In the genomic region with DNA sequence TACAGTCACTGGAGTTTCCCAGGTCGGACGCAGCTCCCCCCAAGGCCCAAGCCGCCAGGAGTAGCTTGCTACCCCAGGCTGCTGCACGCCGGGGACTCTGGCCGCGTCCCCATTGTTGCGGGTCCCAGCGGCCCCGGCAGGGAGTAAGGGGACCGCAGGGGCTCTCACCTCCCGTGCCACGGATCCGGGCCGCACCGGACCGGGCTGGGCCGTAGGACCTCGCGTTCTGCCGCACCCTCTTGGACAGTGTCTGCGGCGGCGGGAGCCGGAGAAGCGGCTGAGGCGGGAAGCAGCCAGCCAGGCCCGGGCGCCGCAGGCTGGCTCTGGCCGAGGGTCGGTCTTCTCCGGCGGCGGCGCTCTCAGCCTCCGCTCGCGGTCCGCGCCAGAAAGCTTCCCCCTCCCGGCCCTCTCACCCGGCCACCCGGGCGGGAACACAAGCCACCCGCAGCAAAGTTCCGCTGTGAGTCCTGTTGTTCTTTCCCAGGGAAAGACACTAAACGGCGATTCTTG, we compare ENCODE assay signal across 8 mouse cellular contexts. TPM values are rescaled to one million over a fixed set of nuclear protein-coding genes. Genes with fewer than 3 reads are reported as not detected.
A peak's percentile ranks its signal among the peaks of the same experiment; 100 is the strongest.
DNase-seq lines count a peak whose midpoint lies in the region; ATAC-seq and TF ChIP-seq lines count a peak whose summit lies in the region.

A gene (minus strand): TSS at position 383 of the 510 bp plus-strand sequence.

- H3K4me2 ChIP-seq in forebrain, embryonic 14.5 days (ENCODE audit: low read length) = peak within 1 kb of the TSS; percentile 80
- peak within 1 kb of the TSS; percentile 86 for H3K4me2 ChIP-seq in liver, embryonic 16.5 days (ENCODE audit: low read depth, low read length)
- H3K4me2 ChIP-seq in neural tube, embryonic 12.5 days (replicated peaks) = peak within 1 kb of the TSS; percentile 82
- peak within 1 kb of the TSS; percentile 75 for H3K4me2 ChIP-seq in stomach, postnatal 0 days (replicated peaks; ENCODE audit: low read depth)

- TF ChIP-seq CTCF in stomach, postnatal 0 days (IDR thresholded peaks at IDR 0.05; ENCODE audit: low read depth) = peak; percentile 38; the same call in 1 of the 2 replicates

- peak within 1 kb of the TSS; percentile 99 for H3K9ac ChIP-seq in forebrain, embryonic 14.5 days (ENCODE audit: low read length)
- H3K9ac ChIP-seq in liver, embryonic 16.5 days (ENCODE audit: low read depth, low read length) = peak within 1 kb of the TSS; percentile 100
- H3K9ac ChIP-seq in neural tube, embryonic 12.5 days = peak within 1 kb of the TSS; percentile 99
- peak within 1 kb of the TSS; percentile 99 for H3K9ac ChIP-seq in stomach, postnatal 0 days (ENCODE audit: low read length)

- peak; percentile 83 for DNase-seq in ES-CJ7 (ENCODE audit: low read depth, low spot score)
- DNase-seq in cerebellum, adult 11 months = peak; percentile 81
- peak; percentile 80 for DNase-seq in forebrain, embryonic 14.5 days (ENCODE audit: low spot score)
- peak; percentile 90 to 94 for DNase-seq in heart, postnatal 10 days
- DNase-seq in large intestine, adult 2 months (ENCODE audit: low read depth, low spot score) = peak; percentile 54
- DNase-seq in stomach, postnatal 0 days (ENCODE audit: low spot score) = peak; percentile 91

- peak; percentile 95 for ATAC-seq in forebrain, embryonic 14.5 days
- peak; percentile 87 for ATAC-seq in liver, embryonic 16.5 days (ENCODE audit: low read depth)
- ATAC-seq in neural tube, embryonic 12.5 days (ENCODE audit: low FRiP score, low read depth) = peak; percentile 88
- peak; percentile 93 for ATAC-seq in stomach, postnatal 0 days (ENCODE audit: low FRiP score, low TSS enrichment)

- peaks cover 7% of the 10 kb centered on the region for H3K4me1 ChIP-seq in forebrain, embryonic 14.5 days (ENCODE audit: control insufficient read depth, insufficient read depth, low read length)
- peaks cover 15% of the 10 kb centered on the region for H3K4me1 ChIP-seq in liver, embryonic 16.5 days (ENCODE audit: control insufficient read depth, low read depth, low read length)
- H3K4me1 ChIP-seq in neural tube, embryonic 12.5 days = peaks cover 8% of the 10 kb centered on the region
- H3K4me1 ChIP-seq in stomach, postnatal 0 days (replicated peaks; ENCODE audit: control insufficient read depth, insufficient read depth) = no peaks in the 10 kb centered on the region

- intact Hi-C loops in heart, postnatal 10 days (cut with DNase I) = loop anchor here (2.0 kb wide), 1 partner anchor 102 kb away; no protein-coding TSS in a partner anchor

- under 1% methylated on average over 47 of the region's 49 CpGs for WGBS in forebrain, embryonic 14.5 days
- WGBS in large intestine, adult 2 months = under 1% methylated on average over 49 of the region's 49 CpGs
- under 1% methylated on average over 49 of the region's 49 CpGs for WGBS in liver, embryonic 16.5 days (ENCODE audit: insufficient replicate concordance)
- under 1% methylated on average over 49 of the region's 49 CpGs for WGBS in neural tube, embryonic 12.5 days
- 0% methylated on average over 46 of the region's 49 CpGs for WGBS in stomach, postnatal 0 days

- H3K4me3 ChIP-seq in forebrain, embryonic 14.5 days (ENCODE audit: low read depth, low read length) = peak within 1 kb of the TSS; percentile 99
- peak within 1 kb of the TSS; percentile 99 for H3K4me3 ChIP-seq in liver, embryonic 16.5 days (ENCODE audit: low read depth, low read length)
- H3K4me3 ChIP-seq in neural tube, embryonic 12.5 days = peak within 1 kb of the TSS; percentile 99
- peak within 1 kb of the TSS; percentile 99 for H3K4me3 ChIP-seq in stomach, postnatal 0 days (ENCODE audit: low read depth, low read length)

- H3K27ac ChIP-seq in forebrain, embryonic 14.5 days (ENCODE audit: low read depth, low read length) = peak within 1 kb of the TSS; percentile 80
- H3K27ac ChIP-seq in liver, embryonic 16.5 days (ENCODE audit: low read length) = peak within 1 kb of the TSS; percentile 86
- peak within 1 kb of the TSS; percentile 74; the same call in 1 of the 2 replicates for H3K27ac ChIP-seq in neural tube, embryonic 12.5 days
- peak within 1 kb of the TSS; percentile 92 for H3K27ac ChIP-seq in stomach, postnatal 0 days (replicated peaks)

- TF ChIP-seq EP300 in stomach, postnatal 0 days (optimal IDR thresholded peaks at IDR 0.05) = no peak

- no peaks in the 10 kb centered on the region for H3K27me3 ChIP-seq in forebrain, embryonic 14.5 days (replicated peaks; ENCODE audit: control insufficient read depth, insufficient read depth, low read length)
- H3K27me3 ChIP-seq in liver, embryonic 16.5 days (ENCODE audit: control insufficient read depth, insufficient read depth, low read depth, low read length) = no peaks in the 10 kb centered on the region
- H3K27me3 ChIP-seq in neural tube, embryonic 12.5 days (replicated peaks) = no peaks in the 10 kb centered on the region
- H3K27me3 ChIP-seq in stomach, postnatal 0 days (ENCODE audit: control insufficient read depth, insufficient read depth, low read length) = no peaks in the 10 kb centered on the region

- H3K36me3 ChIP-seq in forebrain, embryonic 14.5 days (ENCODE audit: control insufficient read depth, insufficient read depth, low read length) = no peaks in the 10 kb centered on the region
- H3K36me3 ChIP-seq in liver, embryonic 16.5 days (ENCODE audit: control insufficient read depth, insufficient read depth) = no peaks in the 10 kb centered on the region
- H3K36me3 ChIP-seq in neural tube, embryonic 12.5 days = no peaks in the 10 kb centered on the region
- no peaks in the 10 kb centered on the region for H3K36me3 ChIP-seq in stomach, postnatal 0 days (ENCODE audit: control insufficient read depth, insufficient read depth, low read length)

- H3K9me3 ChIP-seq in forebrain, embryonic 14.5 days (replicated peaks; ENCODE audit: control insufficient read depth, low read length) = no peaks in the 10 kb centered on the region
- no peaks in the 10 kb centered on the region for H3K9me3 ChIP-seq in liver, embryonic 16.5 days (replicated peaks; ENCODE audit: control insufficient read depth, low read length)
- H3K9me3 ChIP-seq in neural tube, embryonic 12.5 days = no peaks in the 10 kb centered on the region
- no peaks in the 10 kb centered on the region for H3K9me3 ChIP-seq in stomach, postnatal 0 days (ENCODE audit: control insufficient read depth, low read length)

RNA-seq across cellular contexts. Expression of the gene that starts here (rescaled TPM):
- polyA plus RNA-seq in forebrain, embryonic 14.5 days (2014; fragmentation: Nextera tagmentation; extraction: Ambion mirVana) = 4.6 and 5.3 TPM in 2 replicates
- 10 to 100 TPM; 14.6 to 15.8 TPM for total RNA-seq in heart, postnatal 10 days (2021)
- 7.4 and 15.6 TPM in 2 replicates for polyA plus RNA-seq in large intestine, adult 2 months (2012; rRNA removed)
- polyA plus RNA-seq in liver, embryonic 16.5 days (2015; fragmentation: Nextera tagmentation; extraction: Ambion mirVana) = 1.5 TPM in 2 replicates
- 9.6 and 12.3 TPM in 2 replicates for polyA plus RNA-seq in neural tube, embryonic 12.5 days (2016; fragmentation: Nextera tagmentation; extraction: Ambion mirVana)
- 1.6 and 1.9 TPM in 2 replicates for polyA plus RNA-seq in stomach, postnatal 0 days (2015; fragmentation: Nextera tagmentation; extraction: Ambion mirVana)

Comparison
In these comparisons a context has a peak if more than half of its experiments do, and no peak if none do; other contexts are left out.
1. Peak in every context shown above with its lines: DNase-seq, ATAC-seq, H3K4me3 ChIP-seq and H3K27ac ChIP-seq.